Mouse (Mus musculus) liver, embryonic 15.5 days (tissue): Measurements from ENCODE around the gene Anxa6. TPM values are rescaled to one million over a fixed set of nuclear protein-coding genes. Genes with fewer than 3 reads are reported as not detected.

Experiments used
- ATAC-seq: fragments of 200-750 bp; cut with Nextera tagmentation; 2 replicates; pipeline ENCODE4 v1.8.0; 2017; ENCODE audit warnings: moderate number of reproducible peaks, mild to moderate bottlenecking, moderate library complexity; ENCODE audit not compliant: insufficient read depth
- H3K27ac ChIP-seq: fragments of 300-500 bp; sonication (generic); replicated peaks from 2 replicates; pipeline ENCODE4 v1.5.1; 2015; ENCODE audit warnings: mild to moderate bottlenecking, inconsistent platforms
- H3K27me3 ChIP-seq: fragments of 300-500 bp; sonication (generic); 2 replicates; pipeline ENCODE4 v1.6.1; 2015; ENCODE audit warnings: mild to moderate bottlenecking, inconsistent platforms
- H3K36me3 ChIP-seq: fragments of 300-500 bp; sonication (generic); replicated peaks from 2 replicates; pipeline ENCODE4 v1.6.1; 2015; ENCODE audit warnings: moderate library complexity, mild to moderate bottlenecking, inconsistent platforms
- H3K4me1 ChIP-seq: fragments of 300-500 bp; sonication (generic); replicated peaks from 2 replicates; pipeline ENCODE4 v1.6.1; 2015; ENCODE audit warnings: inconsistent platforms
- H3K4me2 ChIP-seq: fragments of 300-500 bp; sonication (generic); 2 replicates; pipeline ENCODE4 v1.6.1; 2015; ENCODE audit warnings: moderate library complexity, mild to moderate bottlenecking, inconsistent platforms
- H3K4me3 ChIP-seq: fragments of 300-500 bp; sonication (generic); replicated peaks from 2 replicates; pipeline ENCODE4 v1.5.1; 2015; ENCODE audit warnings: mild to moderate bottlenecking, inconsistent platforms
- H3K9ac ChIP-seq: fragments of 300-500 bp; sonication (generic); 2 replicates; pipeline ENCODE4 v1.6.1; 2015; ENCODE audit warnings: moderate library complexity, mild to moderate bottlenecking, inconsistent platforms
- H3K9me3 ChIP-seq: fragments of 300-500 bp; sonication (generic); replicated peaks from 2 replicates; pipeline ENCODE4 v1.6.1; 2016; ENCODE audit warnings: inconsistent platforms
- WGBS: fragments of 180-500 bp; shearing (Covaris S2); methylation state at CpG from one replicate; pipeline ENCODE4 v1.1.7; 2015; ENCODE audit warnings: mixed read lengths; ENCODE audit not compliant: insufficient replicate concordance; 5-methylcytosine and 5-hydroxymethylcytosine counted together
- polyA plus RNA-seq: library from polyadenylated mRNA; unstranded; fragments of >200 nt; fragmentation: Nextera tagmentation; extraction: Ambion mirVana; gene quantifications from 2 replicates; pipeline ENCODE4 v1.2.1, GENCODE M21; 2015

Gene Anxa6
- polyA plus RNA-seq, 1 experiment from 2014 or later: 54.2 TPM

- ATAC-seq: no peak
- no peak overlapping the region for H3K27ac ChIP-seq
- 37% methylated on average over 2 of the region's 2 CpGs for WGBS
- no peak overlapping the region for H3K9ac ChIP-seq
- no peaks in the 10 kb centered on the region for H3K27me3 ChIP-seq
- no peak overlapping the region for H3K4me3 ChIP-seq
- H3K4me1 ChIP-seq: peaks cover 20% of the 10 kb centered on the region
- no peaks in the 10 kb centered on the region for H3K9me3 ChIP-seq
- H3K36me3 ChIP-seq: peaks cover 13% of the 10 kb centered on the region; the same call in 1 of the 2 replicates
- no peak overlapping the region for H3K4me2 ChIP-seq
These were observed 57.5 kb downstream of the Anxa6 start for GRCm38 (mm10) chr11:54975756-54976155.

GRCm38 (mm10) chr11:54975340-54975739, 57.9 kb downstream of the Anxa6 start:
- no peaks in the 10 kb centered on the region for H3K9me3 ChIP-seq
- ATAC-seq: no peak
- 49% methylated on average over 5 of the region's 5 CpGs for WGBS
- peaks cover 20% of the 10 kb centered on the region for H3K4me1 ChIP-seq
- no peak overlapping the region for H3K9ac ChIP-seq
- H3K36me3 ChIP-seq: peaks cover 13% of the 10 kb centered on the region; the same call in 1 of the 2 replicates
- H3K4me3 ChIP-seq: no peak overlapping the region
- H3K27me3 ChIP-seq: no peaks in the 10 kb centered on the region
- no peak overlapping the region for H3K4me2 ChIP-seq
- no peak overlapping the region for H3K27ac ChIP-seq

- H3K4me3 ChIP-seq: no peak overlapping the region
- 63% methylated on average over 4 of the region's 4 CpGs for WGBS
- peaks cover 20% of the 10 kb centered on the region for H3K4me1 ChIP-seq
- H3K27ac ChIP-seq: no peak overlapping the region
- H3K36me3 ChIP-seq: 0 out of 2 replicates have a peak, but pooled peaks cover 9% of the 10 kb centered on the region
- no peak overlapping the region for H3K4me2 ChIP-seq
- no peaks in the 10 kb centered on the region for H3K9me3 ChIP-seq
- H3K27me3 ChIP-seq: no peaks in the 10 kb centered on the region
- no peak overlapping the region for H3K9ac ChIP-seq
- no peak for ATAC-seq
These were observed 58.6 kb downstream of the Anxa6 start for GRCm38 (mm10) chr11:54974639-54975038.

GRCm38 (mm10) chr11:54973481-54974212, 59.6 kb downstream of the Anxa6 start:
- Histone ChIP-seq H3K9ac (no peak overlapping the region), H3K27ac (no peak overlapping the region), H3K4me2 (no peak overlapping the region)

GRCm38 (mm10) chr11:54972789-54973188, 60.5 kb downstream of the Anxa6 start:
- ATAC-seq: no peak
- no peaks in the 10 kb centered on the region for H3K9me3 ChIP-seq
- WGBS: 50% methylated on average over 6 of the region's 6 CpGs
- no peak overlapping the region for H3K27ac ChIP-seq
- H3K36me3 ChIP-seq: 0 out of 2 replicates have a peak, but pooled peaks cover 1% of the 10 kb centered on the region
- peaks cover 20% of the 10 kb centered on the region for H3K4me1 ChIP-seq
- no peaks in the 10 kb centered on the region for H3K27me3 ChIP-seq
- H3K4me3 ChIP-seq: no peak overlapping the region
- H3K4me2 ChIP-seq: no peak overlapping the region
- no peak overlapping the region for H3K9ac ChIP-seq

More at GRCm38 (mm10) chr11:54973481-54974212, 59.6 kb downstream of the Anxa6 start:
- 0 out of 2 replicates have a peak, but pooled peaks cover 6% of the 10 kb centered on the region for H3K36me3 ChIP-seq
- H3K27me3 ChIP-seq: no peaks in the 10 kb centered on the region
- no peak; the same call in 1 of the 2 replicates for ATAC-seq
- no peaks in the 10 kb centered on the region for H3K9me3 ChIP-seq
- peaks cover 20% of the 10 kb centered on the region for H3K4me1 ChIP-seq
- no peak overlapping the region for H3K4me3 ChIP-seq
- whole genome bisulfite sequencing: 18% methylated on average over 8 of the region's 8 CpGs

GRCm38 (mm10) chr11:54972049-54972723, 61.1 kb downstream of the Anxa6 start:
- Histone ChIP-seq H3K4me1 (peaks cover 20% of the 10 kb centered on the region), H3K4me3 (no peak overlapping the region), H3K36me3 (no peaks in the 10 kb centered on the region), H3K9ac (no peak overlapping the region), H3K27ac (no peak overlapping the region), H3K9me3 (no peaks in the 10 kb centered on the region), H3K27me3 (no peaks in the 10 kb centered on the region), H3K4me2 (no peak overlapping the region)
- WGBS: 34% methylated on average over 4 of the region's 4 CpGs
- no peak for ATAC-seq

- no peak overlapping the region for H3K4me2 ChIP-seq
- H3K27me3 ChIP-seq: no peaks in the 10 kb centered on the region
- 46% methylated on average over 8 of the region's 8 CpGs for WGBS
- no peak overlapping the region for H3K27ac ChIP-seq
- H3K36me3 ChIP-seq: no peaks in the 10 kb centered on the region
- peaks cover 20% of the 10 kb centered on the region for H3K4me1 ChIP-seq
- H3K9ac ChIP-seq: no peak overlapping the region
- ATAC-seq: no peak
- no peaks in the 10 kb centered on the region for H3K9me3 ChIP-seq
- H3K4me3 ChIP-seq: no peak overlapping the region
These were observed 61.7 kb downstream of the Anxa6 start for GRCm38 (mm10) chr11:54971365-54972048.

GRCm38 (mm10) chr11:54965234-54965633, 68.0 kb downstream of the Anxa6 start:
- Histone ChIP-seq H3K27me3 (no peaks in the 10 kb centered on the region), H3K27ac (no peak overlapping the region), H3K4me3 (no peak overlapping the region), H3K9ac (no peak overlapping the region), H3K36me3 (no peaks in the 10 kb centered on the region), H3K9me3 (no peaks in the 10 kb centered on the region), H3K4me2 (no peak overlapping the region), H3K4me1 (peaks cover 13% of the 10 kb centered on the region)
- 46% methylated on average over 6 of the region's 6 CpGs for WGBS
- ATAC-seq: no peak

- Histone ChIP-seq H3K27ac (no peak within 1 kb of the TSS), H3K9me3 (no peaks in the 10 kb centered on the region), H3K27me3 (no peaks in the 10 kb centered on the region), H3K4me3 (no peak within 1 kb of the TSS), H3K4me2 (no peak within 1 kb of the TSS), H3K4me1 (peaks cover 26% of the 10 kb centered on the region), H3K9ac (no peak within 1 kb of the TSS), H3K36me3 (no peaks in the 10 kb centered on the region)
- 39% methylated on average over 6 of the region's 6 CpGs for WGBS
- no peak for ATAC-seq
These were observed 70.4 kb downstream of the Anxa6 start, which contains the start of gene Tnip1 for GRCm38 (mm10) chr11:54962810-54963209. Tnip1 (minus strand) TSS chr11:54962917.

GRCm38 (mm10) chr11:54961921-54962320, 71.3 kb downstream of the Anxa6 start:
- Histone ChIP-seq H3K9ac (no peak overlapping the region), H3K9me3 (no peaks in the 10 kb centered on the region), H3K27ac (no peak overlapping the region), H3K27me3 (no peaks in the 10 kb centered on the region), H3K4me1 (peaks cover 26% of the 10 kb centered on the region), H3K4me3 (no peak overlapping the region), H3K36me3 (no peaks in the 10 kb centered on the region), H3K4me2 (no peak overlapping the region)
- ATAC-seq: no peak
- 39% methylated on average over 3 of the region's 3 CpGs for WGBS
